Mouse (Mus musculus): ENCODE results near the gene Fbxl16. TPM values are rescaled to one million over a fixed set of nuclear protein-coding genes. Genes with fewer than 3 reads are reported as not detected.

Fbxl16 gene
- total RNA-seq, 2 experiments from 2014 or later, result not detected

Other genes with a start within 250 kb of the Fbxl16 start
- gene Sox8, start 238.4 kb upstream of the Fbxl16 start, total RNA-seq (2023), result not detected
- gene Lmf1, start 230.0 kb upstream of the Fbxl16 start, total RNA-seq (2023), result 10 to 100 TPM; 33.2 to 33.4 TPM
- gene Gng13, start 91.9 kb upstream of the Fbxl16 start, total RNA-seq (2023), result not detected
- gene Chtf18, start 81.7 kb upstream of the Fbxl16 start, total RNA-seq (2023), result 10 to 100 TPM in 1 of 2 experiments, 1 to 10 TPM in 1; 5.1 to 12.6 TPM
- 1 to 10 TPM; 4.6 to 8.0 TPM for gene Rpusd1, start 81.4 kb upstream of the Fbxl16 start, total RNA-seq (2023)
- under 1 TPM in 1 of 2 experiments, not detected in 1; 0.26 TPM for gene Mslnl, start 73.0 kb upstream of the Fbxl16 start, total RNA-seq (2023)
- gene Msln, start 54.7 kb upstream of the Fbxl16 start, total RNA-seq (2023), result 1 to 10 TPM in 1 of 2 experiments, not detected in 1; 1.1 TPM
- gene Narfl, start 35.3 kb upstream of the Fbxl16 start, total RNA-seq (2023), result 10 to 100 TPM; 25.4 to 27.9 TPM
- 10 to 100 TPM; 22.7 to 27.1 TPM for gene Haghl, start 23.4 kb upstream of the Fbxl16 start, total RNA-seq (2023)
- not detected for gene Ccdc78, start 22.5 kb upstream of the Fbxl16 start, total RNA-seq (2023)
- 10 to 100 TPM; 47.6 to 58.9 TPM for gene Fam173a, start 16.2 kb upstream of the Fbxl16 start, total RNA-seq (2023)
- not detected for gene AC134908.4, start 13.4 kb upstream of the Fbxl16 start, total RNA-seq (2023)
- gene Metrn, start 11.9 kb upstream of the Fbxl16 start, total RNA-seq (2023), result 10 to 100 TPM; 24.8 to 31.6 TPM
- 10 to 100 TPM; 25.3 to 25.7 TPM for gene Wdr24, start 14.5 kb downstream of the Fbxl16 start, total RNA-seq (2023)
- gene Jmjd8, start 19.8 kb downstream of the Fbxl16 start, total RNA-seq (2023), result 10 to 100 TPM; 32.3 to 42.2 TPM
- 10 to 100 TPM; 70.1 to 73.0 TPM for gene Stub1, start 24.3 kb downstream of the Fbxl16 start, total RNA-seq (2023)
- gene Rhbdl1, start 28.2 kb downstream of the Fbxl16 start, total RNA-seq (2023), result 10 to 100 TPM in 1 of 2 experiments, 1 to 10 TPM in 1; 8.1 to 15.2 TPM
- gene Gm20683, start 32.7 kb downstream of the Fbxl16 start, total RNA-seq (2023), result 10 to 100 TPM in 1 of 2 experiments, 1 to 10 TPM in 1; 9.3 to 10.8 TPM
- 10 to 100 TPM; 89.1 to 99.3 TPM for gene Rhot2, start 35.8 kb downstream of the Fbxl16 start, total RNA-seq (2023)
- gene Wdr90, start 52.4 kb downstream of the Fbxl16 start, total RNA-seq (2023), result 10 to 100 TPM; 29.0 to 41.5 TPM
- gene Mcrip2, start 59.7 kb downstream of the Fbxl16 start, total RNA-seq (2023), result 1 to 10 TPM; 2.4 to 9.4 TPM
- gene Mettl26, start 66.0 kb downstream of the Fbxl16 start, total RNA-seq (2023), result 10 to 100 TPM; 32.9 to 37.5 TPM
- gene Wfikkn1, start 71.8 kb downstream of the Fbxl16 start, total RNA-seq (2023), result 1 to 10 TPM; 9.2 to 9.6 TPM
- gene Rab40c, start 110.6 kb downstream of the Fbxl16 start, total RNA-seq (2023), result 10 to 100 TPM; 23.7 to 24.5 TPM
- 10 to 100 TPM; 55.2 to 64.8 TPM for gene Pigq, start 135.9 kb downstream of the Fbxl16 start, total RNA-seq (2023)
- gene Nhlrc4, start 135.9 kb downstream of the Fbxl16 start, total RNA-seq (2023), result not detected
- under 1 TPM in 1 of 2 experiments, not detected in 1; 0.30 TPM for gene A930017K11Rik, start 143.5 kb downstream of the Fbxl16 start, total RNA-seq (2023)
- 10 to 100 TPM; 38.7 to 39.4 TPM for gene Capn15, start 176.7 kb downstream of the Fbxl16 start, total RNA-seq (2023)